Mouse (Mus musculus) stomach, postnatal 0 days (tissue): ENCODE measurements around the gene Adcy4.

Experiments used
- CTCF ChIP-seq: IDR thresholded peaks from 2 replicates; pipeline ENCODE4 v1.5.1; 2016; ENCODE audit warnings: antibody characterized with exemption, low read depth, mild to moderate bottlenecking, moderate library complexity
- EP300 ChIP-seq: optimal IDR thresholded peaks from 2 replicates; pipeline ENCODE3; 2016; ENCODE audit warnings: antibody characterized with exemption

DNA sequence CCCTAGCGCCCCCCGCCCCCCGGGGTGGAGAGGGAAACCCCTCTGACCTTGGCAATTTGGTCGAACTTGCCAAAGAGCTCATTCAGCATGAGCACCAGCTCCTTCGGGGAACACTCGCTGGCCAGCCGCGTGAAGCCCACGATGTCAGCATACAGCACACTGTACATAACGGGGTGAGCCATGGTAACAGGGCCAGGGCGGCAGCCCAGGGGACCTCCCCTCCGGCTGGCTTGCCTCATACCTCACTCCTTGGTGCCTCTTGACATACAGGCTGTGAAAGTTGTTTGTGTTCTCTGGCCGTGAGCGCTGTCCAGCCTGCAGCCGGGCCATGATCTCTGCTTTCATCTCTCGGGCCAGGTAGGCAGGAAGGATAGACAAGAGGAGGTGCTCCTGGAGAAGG is 4.2 kb downstream of the Adcy4 start:
- TF ChIP-seq EP300, result no peak
- no peak for TF ChIP-seq CTCF
